Mouse (Mus musculus) liver, postnatal 0 days (tissue): ENCODE measurements around the gene Hist1h4n. TPM values are rescaled to one million over a fixed set of nuclear protein-coding genes. Genes with fewer than 3 reads are reported as not detected.
"Not testable (repeated sequence)": the region's sequence is repeated elsewhere in the genome, so short reads cannot be mapped to it uniquely, and the experiment has no call there.

Experiments used
- ATAC-seq: fragments of 200-750 bp; cut with Nextera tagmentation; 2 replicates; pipeline ENCODE4 v1.8.0; 2017; ENCODE audit warnings: mild to moderate bottlenecking, moderate library complexity
- DNase-seq: peaks from one replicate; pipeline ENCODE4 v3.0.0-alpha.2; 2016
- H3K27ac ChIP-seq: fragments of 300-500 bp; sonication (generic); 2 replicates; pipeline ENCODE4 v1.5.1; 2014; ENCODE audit warnings: antibody characterized with exemption, moderate library complexity, mild to moderate bottlenecking, low read depth
- H3K27me3 ChIP-seq: fragments of 300-500 bp; sonication (generic); 2 replicates; pipeline ENCODE4 v1.6.1; 2014; ENCODE audit warnings: low read length, control low read depth, mixed read lengths; ENCODE audit not compliant: insufficient read depth
- H3K36me3 ChIP-seq: fragments of 300-500 bp; sonication (generic); replicated peaks from 2 replicates; pipeline ENCODE4 v1.6.1; 2014; ENCODE audit warnings: mild to moderate bottlenecking, control low read depth, low read length, moderate library complexity, mixed read lengths; ENCODE audit not compliant: insufficient read depth
- H3K4me1 ChIP-seq: fragments of 300-500 bp; sonication (generic); 2 replicates; pipeline ENCODE4 v1.6.1; 2014; ENCODE audit warnings: antibody characterized with exemption, mild to moderate bottlenecking, control low read depth; ENCODE audit not compliant: insufficient read depth
- H3K4me2 ChIP-seq: fragments of 300-500 bp; sonication (generic); 2 replicates; pipeline ENCODE4 v1.6.1; 2014; ENCODE audit warnings: low read depth, mild to moderate bottlenecking, low read length, moderate library complexity, mixed read lengths
- H3K4me3 ChIP-seq: fragments of 300-500 bp; sonication (generic); 2 replicates; pipeline ENCODE4 v1.5.1; 2014; ENCODE audit warnings: low read depth, low read length
- H3K9ac ChIP-seq: fragments of 300-500 bp; sonication (generic); replicated peaks from 2 replicates; pipeline ENCODE4 v1.6.1; 2014; ENCODE audit warnings: mild to moderate bottlenecking, moderate library complexity
- H3K9me3 ChIP-seq: fragments of 300-500 bp; sonication (generic); 2 replicates; pipeline ENCODE4 v1.6.1; 2016; ENCODE audit warnings: mild to moderate bottlenecking, control low read depth, low read length, mixed read lengths
- CTCF ChIP-seq: sonication (generic); IDR thresholded peaks from 2 replicates; pipeline ENCODE4 v1.5.1; 2016; ENCODE audit warnings: antibody characterized with exemption, low read depth
- EP300 ChIP-seq: IDR thresholded peaks from 2 replicates; pipeline ENCODE4 v1.6.1; 2016; ENCODE audit warnings: antibody characterized with exemption, low read depth, mild to moderate bottlenecking
- WGBS: fragments of 180-500 bp; shearing (Covaris S2); extraction: QIAGEN DNeasy Blood & Tissue Kit; methylation state at CpG from one replicate; pipeline ENCODE4 v1.1.7; 2014; ENCODE audit not compliant: insufficient replicate concordance; 5-methylcytosine and 5-hydroxymethylcytosine counted together
- polyA plus RNA-seq: library from polyadenylated mRNA; unstranded; fragments of >200 nt; fragmentation: Nextera tagmentation; extraction: Ambion mirVana; gene quantifications from 2 replicates; pipeline ENCODE4 v1.2.1, GENCODE M21; 2015

The Hist1h4n gene
- polyA plus RNA-seq, 1 experiment from 2014 or later: 9.8 TPM

GRCm38 (mm10) chr13:21828511-21828910 is 3.5 kb downstream of the Hist1h4n start:
- no peak for DNase-seq
- H3K9ac ChIP-seq: no peak overlapping the region
- no peak overlapping the region for H3K4me2 ChIP-seq
- no peak overlapping the region for H3K27ac ChIP-seq
- no peaks in the 10 kb centered on the region for H3K9me3 ChIP-seq
- no peak for TF ChIP-seq CTCF
- no peak for TF ChIP-seq EP300
- ATAC-seq: no peak
- 81% methylated on average over 3 of the region's 3 CpGs for WGBS
- no peak overlapping the region for H3K4me3 ChIP-seq
- H3K27me3 ChIP-seq: no peaks in the 10 kb centered on the region
- H3K36me3 ChIP-seq: no peaks in the 10 kb centered on the region
- H3K4me1 ChIP-seq: no peaks in the 10 kb centered on the region

- WGBS: 68% methylated on average over 6 of the region's 16 CpGs
- not testable (repeated sequence) for ATAC-seq, H3K4me3 ChIP-seq
Measured at GRCm38 (mm10) chr13:21820082-21820890, 11.7 kb downstream of the Hist1h4n start.

GRCm38 (mm10) chr13:21812092-21812491 is 19.9 kb downstream of the Hist1h4n start:
- H3K27me3 ChIP-seq, H3K36me3 ChIP-seq, H3K4me1 ChIP-seq, H3K4me2 ChIP-seq, DNase-seq, H3K9me3 ChIP-seq, H3K9ac ChIP-seq: not testable (repeated sequence)
- H3K27ac ChIP-seq: peak overlapping the region; percentile 78
- ATAC-seq: peak; percentile 35
- 0% methylated on average over 10 of the region's 14 CpGs for WGBS
- H3K4me3 ChIP-seq: 0 out of 2 replicates have a peak overlapping the region, but pooled peaks have one; percentile 8

More at GRCm38 (mm10) chr13:21820082-21820890, 11.7 kb downstream of the Hist1h4n start:
- H3K27me3 ChIP-seq, DNase-seq, H3K27ac ChIP-seq, H3K9me3 ChIP-seq, H3K4me1 ChIP-seq, H3K4me2 ChIP-seq, H3K36me3 ChIP-seq, H3K9ac ChIP-seq: not testable (repeated sequence)

- Histone ChIP-seq H3K4me3 (0 out of 2 replicates have a peak within 1 kb of the TSS, but pooled peaks have one; percentile 8), H3K27ac (peak within 1 kb of the TSS; percentile 78)
- not testable (repeated sequence) for H3K4me2 ChIP-seq, H3K27me3 ChIP-seq, H3K36me3 ChIP-seq, DNase-seq, H3K9me3 ChIP-seq, H3K9ac ChIP-seq, H3K4me1 ChIP-seq
- peak; percentile 47 for ATAC-seq
- WGBS: no CpG with 5 or more reads among the region's 24 CpGs
Measured at GRCm38 (mm10) chr13:21811539-21811938, 20.5 kb downstream of the Hist1h4n start, which contains the start of gene Hist1h4m. Gene Hist1h4m (plus strand): TSS chr13:21811746.

GRCm38 (mm10) chr13:21811074-21811473 is 20.9 kb downstream of the Hist1h4n start:
- not testable (repeated sequence) for H3K36me3 ChIP-seq, H3K4me3 ChIP-seq, DNase-seq, H3K4me1 ChIP-seq, H3K27me3 ChIP-seq, H3K4me2 ChIP-seq, H3K9ac ChIP-seq, H3K27ac ChIP-seq, H3K9me3 ChIP-seq
- ATAC-seq: peak; percentile 19
- no CpG with 5 or more reads among the region's 8 CpGs for WGBS

- not testable (repeated sequence) for H3K4me3 ChIP-seq, DNase-seq, H3K36me3 ChIP-seq, H3K4me2 ChIP-seq, H3K27me3 ChIP-seq, H3K9ac ChIP-seq, H3K9me3 ChIP-seq, H3K4me1 ChIP-seq, H3K27ac ChIP-seq
- peak; percentile 88 for ATAC-seq
- WGBS: no CpG with 5 or more reads among the region's 23 CpGs
Measured at GRCm38 (mm10) chr13:21810073-21810472, 21.9 kb downstream of the Hist1h4n start, which contains the start of the genes Hist1h2bq and Hist1h2ao. Gene Hist1h2bq (minus strand): TSS chr13:21810197. Gene Hist1h2ao (plus strand): TSS chr13:21810465.

GRCm38 (mm10) chr13:21803058-21803457 is 28.9 kb downstream of the Hist1h4n start:
- ATAC-seq: peak; percentile 82
- not testable (repeated sequence) for H3K27ac ChIP-seq, H3K9me3 ChIP-seq, H3K27me3 ChIP-seq, H3K4me2 ChIP-seq, DNase-seq, H3K4me1 ChIP-seq, H3K36me3 ChIP-seq, H3K9ac ChIP-seq, H3K4me3 ChIP-seq
- no CpG with 5 or more reads among the region's 4 CpGs for WGBS

- H3K36me3 ChIP-seq, DNase-seq, H3K4me1 ChIP-seq, H3K4me3 ChIP-seq, H3K27me3 ChIP-seq, ATAC-seq, H3K4me2 ChIP-seq, H3K9ac ChIP-seq, H3K9me3 ChIP-seq, H3K27ac ChIP-seq: not testable (repeated sequence)
Measured at GRCm38 (mm10) chr13:21797163-21797562, 34.8 kb downstream of the Hist1h4n start.
